Mouse (Mus musculus) adipocyte (in vitro differentiated cells): ENCODE results near the gene Tnp2.

Experiments
- DNase-seq: peaks from one replicate; pipeline ENCODE4 v3.0.0-alpha.2; 2016; ENCODE audit warnings: low spot score

Gene Tnp2

DNA sequence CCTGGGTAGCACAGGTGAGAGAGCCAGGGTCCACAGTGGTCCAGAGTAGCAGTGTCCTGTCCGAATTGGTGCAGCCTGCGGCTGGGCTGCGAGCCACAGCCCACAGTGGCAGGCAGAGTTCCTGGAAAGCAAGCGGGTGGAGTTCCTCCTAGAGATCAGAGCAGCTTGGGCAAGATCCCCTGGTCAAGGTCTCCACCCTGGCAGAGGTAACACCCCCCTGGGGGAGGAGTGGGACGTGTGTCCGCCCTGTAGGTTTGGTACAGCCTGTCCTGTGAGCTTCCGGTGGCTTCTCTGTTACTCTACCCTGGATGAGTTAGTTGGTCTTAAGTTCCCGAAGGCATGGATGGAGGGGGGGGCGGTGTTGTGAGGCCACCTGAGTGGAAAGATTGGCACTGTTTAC is 19.6 kb downstream of the Tnp2 start:
- no peak for DNase-seq

DNA sequence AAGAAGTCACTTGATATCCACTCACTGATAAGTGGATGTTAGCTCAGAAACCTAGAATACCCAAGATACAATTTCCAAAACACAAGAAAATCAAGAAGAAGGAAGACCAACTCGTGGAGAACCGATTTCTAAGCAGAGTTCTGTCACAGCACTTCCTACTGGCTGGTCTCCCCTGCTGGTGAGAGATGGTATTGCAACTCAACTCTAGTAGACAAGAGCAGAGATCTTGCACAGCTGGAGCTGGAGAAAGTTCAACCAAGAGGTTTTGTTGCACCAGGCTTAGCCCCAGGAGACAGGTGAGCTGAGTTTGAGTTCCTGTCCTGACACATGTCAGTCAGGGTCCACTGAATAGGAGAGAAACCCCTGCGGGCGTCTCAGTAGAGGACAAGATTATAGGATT is 21.3 kb downstream of the Tnp2 start:
- peak; percentile 84 for DNase-seq

DNA sequence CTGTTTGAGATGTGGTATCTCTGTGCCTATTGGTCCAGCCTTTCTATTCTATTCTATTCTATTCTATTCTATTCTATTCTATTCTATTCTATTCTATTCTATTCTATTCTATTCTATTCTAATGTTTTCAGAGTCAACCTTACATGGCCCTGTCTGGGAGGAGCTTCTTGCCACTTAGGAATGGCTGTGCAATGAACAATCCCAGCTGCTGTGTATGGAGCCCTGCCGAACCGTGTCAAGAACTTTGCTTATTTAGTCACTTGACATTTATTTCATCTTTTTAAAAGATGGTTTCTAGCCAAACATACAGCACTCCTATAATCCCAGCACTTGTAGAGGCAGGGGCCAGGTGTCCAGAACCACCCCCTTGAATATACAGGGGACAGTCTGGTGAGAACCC is 24.1 kb downstream of the Tnp2 start:
- DNase-seq, result no peak

DNA sequence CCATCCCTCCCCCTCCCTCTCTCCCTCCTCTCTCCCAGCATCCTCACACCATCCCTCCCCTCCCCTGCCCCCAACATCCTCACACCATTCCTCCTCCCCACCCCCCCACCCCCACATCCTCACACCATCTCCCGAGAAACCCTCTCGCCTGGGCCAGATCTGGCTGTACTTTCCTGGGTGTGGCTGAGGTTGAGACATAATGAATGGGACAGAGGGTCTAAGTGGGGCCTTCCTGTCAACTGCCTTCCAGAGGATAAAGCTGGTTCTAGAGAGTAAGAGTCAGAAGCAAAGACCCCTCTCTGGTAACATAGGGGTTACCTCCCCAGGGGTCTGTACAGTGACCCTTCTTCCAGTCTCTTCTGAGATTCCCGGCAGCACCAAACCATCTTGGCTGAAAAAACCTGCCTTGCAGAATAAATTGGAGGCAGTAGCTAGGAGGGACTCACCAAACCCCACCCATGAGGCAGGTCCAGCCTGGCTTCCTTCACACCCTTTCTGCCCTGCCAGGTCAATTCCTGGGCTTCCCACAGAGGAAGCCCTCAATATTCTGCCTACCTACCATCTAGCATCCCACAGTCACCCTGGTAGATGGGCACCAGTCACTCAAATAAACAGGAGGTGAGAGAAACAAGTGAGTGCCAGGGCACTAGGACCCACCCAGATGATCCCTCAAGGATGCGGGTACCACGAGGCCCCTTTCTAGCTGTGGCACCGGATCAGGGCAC is 24.8 kb downstream of the Tnp2 start:
- DNase-seq, result no peak

DNA sequence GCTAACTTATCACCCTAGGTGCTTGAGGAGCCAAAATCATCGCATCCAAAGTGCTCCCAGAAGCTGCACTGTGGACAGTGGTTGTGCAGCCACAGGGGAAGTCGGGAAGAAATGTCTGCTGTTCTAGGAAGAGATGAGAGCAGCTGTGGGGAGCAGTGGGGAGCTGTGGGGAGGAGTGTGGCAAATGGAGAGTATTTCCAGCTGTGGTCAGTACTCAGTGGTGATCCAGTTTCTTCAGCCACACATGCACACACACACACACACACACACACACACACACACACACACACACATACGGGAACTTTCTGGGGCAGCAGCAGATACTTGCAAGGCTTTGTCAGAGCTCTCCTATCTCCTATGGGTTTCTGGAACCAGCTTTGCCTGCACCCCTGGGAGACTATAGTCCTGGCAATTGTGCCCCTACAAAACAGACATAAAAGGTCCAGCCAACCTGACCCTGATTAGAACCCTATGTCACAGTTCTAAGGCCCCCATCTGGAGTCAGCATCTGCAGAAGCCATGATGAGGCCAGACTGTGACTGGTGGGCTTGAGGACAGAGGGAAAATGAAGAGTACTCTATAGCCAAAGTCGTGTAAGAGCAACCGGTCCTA is 25.8 kb downstream of the Tnp2 start:
- DNase-seq, result no peak

DNA sequence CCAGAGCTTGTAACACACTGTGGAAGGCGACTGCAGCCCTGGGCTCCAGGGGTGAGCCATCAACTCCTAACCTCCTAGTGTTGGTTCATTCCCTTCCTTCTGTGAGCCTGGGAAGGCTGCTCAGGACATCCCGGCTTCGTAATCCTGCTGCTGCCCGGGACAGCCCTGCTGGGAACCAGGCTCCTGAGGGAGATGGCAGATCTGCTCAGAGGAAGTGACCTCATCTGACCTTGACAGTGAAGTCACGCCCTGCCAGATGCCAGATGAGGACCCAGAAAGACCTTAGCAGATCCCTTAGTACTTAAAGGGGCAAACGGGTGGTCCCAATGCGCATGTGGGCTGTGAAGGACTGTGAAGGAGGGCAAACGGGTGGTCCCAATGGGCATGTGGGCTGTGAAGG is 27.3 kb downstream of the Tnp2 start:
- DNase-seq, result no peak

DNA sequence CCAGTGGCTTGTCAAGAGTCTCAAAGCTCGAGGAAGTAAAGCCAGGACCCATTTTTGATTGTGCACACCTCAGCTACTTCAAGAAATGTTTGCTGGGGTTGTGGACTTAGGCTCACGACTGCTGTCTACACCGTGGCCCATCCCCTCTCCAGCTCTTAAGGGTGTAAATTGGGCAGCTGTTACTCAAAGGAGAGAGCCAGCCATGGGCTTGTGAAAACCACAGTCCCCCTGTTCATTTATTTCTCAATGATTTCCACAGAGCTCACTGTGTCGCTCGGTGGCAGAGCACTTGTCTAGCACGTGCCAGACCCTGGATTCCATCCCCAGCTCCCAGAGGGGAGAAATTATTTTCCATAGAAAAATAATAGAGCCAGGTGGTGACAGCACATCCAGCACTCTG is 32.3 kb downstream of the Tnp2 start:
- no peak for DNase-seq

DNA sequence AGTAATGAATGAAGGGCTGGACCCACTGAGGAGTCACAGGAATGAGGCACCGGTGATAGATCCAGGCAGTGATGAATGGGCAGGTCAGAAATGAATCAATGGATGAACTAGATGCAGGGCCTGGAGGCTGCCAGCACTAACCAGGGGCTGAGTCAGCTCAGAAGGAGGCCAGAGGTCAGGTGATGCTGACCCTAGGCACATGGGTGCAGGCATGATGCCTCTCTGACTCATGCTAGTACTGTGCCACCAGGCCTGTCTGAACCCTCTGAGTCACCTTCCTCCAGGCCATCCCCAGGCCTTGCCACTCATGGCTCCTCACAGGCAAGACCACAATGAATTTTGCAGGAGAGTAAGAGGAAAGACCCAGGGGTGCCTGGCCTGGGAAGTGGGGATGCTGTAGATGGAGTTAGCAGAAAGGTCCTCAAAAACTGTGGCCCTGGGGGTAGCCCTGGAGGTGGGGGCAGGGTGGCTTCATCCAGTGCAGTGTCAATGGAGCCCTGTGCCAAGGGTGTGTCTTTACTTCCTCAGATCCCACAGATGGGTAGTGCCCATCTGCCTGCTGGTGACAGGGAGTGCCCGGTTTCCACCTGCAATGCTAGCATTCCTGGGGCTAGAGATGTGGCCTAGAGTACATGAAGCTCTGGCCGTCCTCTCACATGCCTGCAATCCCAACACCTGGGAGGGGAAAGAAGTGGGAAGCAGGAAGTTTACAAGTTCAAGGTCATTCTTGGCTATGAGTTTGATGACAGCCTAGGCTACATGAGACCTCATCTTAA is 33.8 kb downstream of the Tnp2 start:
- DNase-seq, result peak; percentile 32

DNA sequence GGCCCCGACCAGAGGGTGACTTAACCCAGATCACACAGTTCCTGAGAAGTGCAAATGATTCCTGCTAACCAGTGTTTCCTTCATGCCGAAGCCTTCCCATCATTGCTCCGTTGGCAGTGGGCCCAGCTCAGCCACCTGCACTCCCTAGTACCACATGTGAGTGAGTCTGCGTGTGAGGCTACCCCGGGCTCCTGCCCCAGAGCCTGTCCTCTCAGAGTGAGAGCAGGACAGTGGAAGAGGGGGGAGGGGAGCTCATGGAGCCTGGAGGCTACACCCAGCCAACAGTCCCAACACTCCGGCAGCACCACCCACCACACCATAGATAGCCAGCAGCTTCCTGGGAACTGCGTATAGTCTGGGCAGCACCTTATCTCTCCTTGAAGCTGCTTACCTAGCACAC is 38.6 kb downstream of the Tnp2 start:
- no peak for DNase-seq

DNA sequence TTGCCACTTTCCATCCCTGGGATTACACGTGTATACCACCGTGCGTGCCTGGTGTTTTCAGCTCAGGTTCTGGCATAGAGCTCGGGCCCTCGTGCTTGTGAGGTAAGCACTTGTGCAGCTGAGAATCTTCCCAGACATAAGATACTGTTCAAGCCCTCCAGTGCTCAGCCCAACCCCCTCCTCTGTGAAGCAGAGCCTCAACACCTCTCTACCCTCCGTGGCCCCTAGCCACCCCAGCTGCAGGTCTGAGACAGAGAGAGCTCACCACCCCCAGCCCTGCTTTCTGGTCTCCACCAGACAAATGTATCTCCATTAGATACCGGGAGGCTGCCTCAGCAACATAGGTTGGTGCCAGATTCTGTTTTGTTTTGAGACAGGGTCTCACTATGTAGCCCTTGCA is 39.2 kb downstream of the Tnp2 start:
- DNase-seq, result no peak

DNA sequence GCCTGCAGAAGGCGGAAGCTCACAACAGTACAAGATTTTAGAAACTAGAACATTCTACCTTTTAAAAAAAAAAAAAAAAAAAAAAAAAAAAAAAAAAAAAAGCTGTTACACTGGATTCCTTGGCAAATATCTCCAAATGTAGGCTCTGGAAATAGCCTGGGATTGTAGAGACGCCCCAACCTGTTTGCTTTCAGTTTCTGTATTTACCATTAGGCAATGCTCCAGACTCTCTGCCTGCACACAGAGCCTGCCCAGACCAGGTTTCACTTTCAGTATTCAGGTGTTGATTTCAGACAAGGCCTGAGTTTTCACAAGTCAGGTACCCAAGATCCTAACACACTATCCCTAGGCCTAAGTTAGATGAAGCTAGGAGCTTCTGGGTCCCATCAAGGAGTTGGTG is 47.4 kb downstream of the Tnp2 start:
- DNase-seq, result peak; percentile 75

DNA sequence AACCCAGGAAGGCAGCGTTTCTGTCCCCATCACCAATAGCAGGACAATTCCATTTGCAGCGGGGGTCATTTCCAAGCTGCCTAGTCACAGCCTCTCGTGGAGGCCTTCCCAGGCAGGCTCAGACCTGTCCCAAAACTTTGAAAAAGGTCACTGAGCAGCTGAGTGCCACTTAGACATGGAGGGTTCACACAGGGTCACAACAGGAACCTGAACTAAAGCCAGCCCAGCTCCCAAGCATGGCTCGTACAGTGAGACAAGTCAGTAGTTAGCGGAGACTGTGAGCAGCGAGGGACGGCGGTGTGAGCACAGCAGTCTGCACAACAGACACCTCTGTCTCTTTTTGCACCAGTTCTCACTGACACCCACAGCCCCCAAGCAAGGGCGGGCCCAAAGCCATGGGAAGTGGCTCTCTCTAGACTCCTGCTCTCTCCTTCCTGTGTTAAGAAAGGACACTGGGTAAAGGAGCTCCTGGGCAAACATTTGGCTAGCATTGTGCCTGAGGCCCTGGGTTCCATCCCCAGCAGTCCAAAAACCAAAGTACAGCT is 48.5 kb downstream of the Tnp2 start:
- peak; percentile 44 for DNase-seq

DNA sequence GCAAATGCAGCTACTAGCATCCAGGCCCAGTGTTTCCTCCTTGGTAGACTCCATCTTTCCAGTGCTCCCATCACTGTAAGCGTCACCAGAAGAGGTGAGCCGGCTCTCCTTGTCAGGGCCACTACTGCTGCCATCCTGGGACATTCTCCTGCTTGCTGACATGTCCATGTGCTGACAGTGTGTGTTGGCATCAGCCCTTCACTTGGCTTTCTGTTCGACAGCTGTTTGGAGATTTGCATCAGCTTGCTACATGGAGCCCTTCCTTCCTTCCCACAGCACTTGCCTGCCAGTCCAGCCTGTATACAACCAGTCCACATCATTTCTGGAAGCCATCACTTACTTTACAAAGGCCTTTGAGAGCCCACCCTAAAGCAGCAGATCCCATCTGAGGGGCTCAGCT is 49.6 kb downstream of the Tnp2 start:
- no peak for DNase-seq
